Mouse (Mus musculus): Measurements from ENCODE around the gene Exosc9.

DNA sequence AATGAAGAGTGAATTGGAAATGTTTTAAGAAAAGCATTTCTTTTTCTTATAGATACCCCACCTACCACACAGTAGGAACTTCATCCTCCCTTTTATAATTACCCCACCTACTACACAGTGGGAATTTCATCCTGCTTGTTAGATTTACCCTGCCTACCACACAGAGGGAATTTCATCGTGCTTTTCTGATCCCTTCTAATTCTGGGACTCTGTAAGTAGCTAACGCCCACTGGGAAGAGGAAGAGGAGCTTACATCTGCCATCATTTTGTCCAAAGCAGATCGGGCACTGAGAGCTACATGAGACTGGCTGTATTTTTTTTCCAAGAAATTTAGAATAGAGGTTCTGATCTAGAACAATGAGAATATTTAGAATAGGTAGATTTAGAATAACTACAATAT lies 7.4 kb upstream of the Exosc9 start:
- TF ChIP-seq POLR2A (IDR thresholded peaks at IDR 0.05; ENCODE audit: low read depth, low read length), result no peak
- TF ChIP-seq CTCF (IDR thresholded peaks at IDR 0.05; ENCODE audit: borderline replicate concordance, insufficient read depth, low read length), result no peak

Measured in embryonic fibroblast, embryonic 13.5 days (primary cell).